Mouse (Mus musculus): ENCODE data around the gene Arhgap31.

DNA sequence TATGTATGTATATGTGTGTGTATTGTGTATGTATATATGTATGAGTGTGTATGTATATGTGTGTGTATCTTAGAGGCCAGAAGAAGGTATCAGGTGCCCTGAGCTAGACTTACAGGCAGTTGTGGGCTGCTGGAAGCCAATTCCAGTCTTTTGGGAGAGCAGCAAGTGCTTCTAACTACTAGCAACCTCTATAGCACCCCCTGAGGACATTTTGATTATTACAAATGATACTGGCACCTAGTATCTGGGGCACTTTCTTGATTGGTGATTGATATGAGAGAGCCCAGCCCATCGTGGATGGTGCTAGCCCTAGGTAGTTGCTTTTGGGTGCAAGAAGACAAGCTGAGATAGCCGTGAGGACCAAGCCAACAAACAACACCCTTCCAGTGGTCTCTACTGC is 90.8 kb downstream of the Arhgap31 start:
- TF ChIP-seq CTCF (IDR thresholded peaks at IDR 0.05; ENCODE audit: insufficient read depth, low read depth, low read length) (no peak), POLR2A (IDR thresholded peaks at IDR 0.05; ENCODE audit: insufficient read depth, low read depth, low read length) (no peak)

All from olfactory bulb, adult 2 months (tissue).